Mouse (Mus musculus) cortical plate, adult 2 months (tissue): ENCODE data around the gene Adk.

Experiments
- CTCF ChIP-seq: fragments of 200-500 bp; IDR thresholded peaks from 2 replicates; pipeline ENCODE4 v1.5.1; 2011; ENCODE audit warnings: mild to moderate bottlenecking, control low read depth, low read length; ENCODE audit not compliant: insufficient read depth; ENCODE audit errors: extremely low read depth
- POLR2A ChIP-seq: fragments of 200-500 bp; IDR thresholded peaks from 2 replicates; pipeline ENCODE4 v1.6.1; 2011; ENCODE audit warnings: mild to moderate bottlenecking, low read length, control low read depth; ENCODE audit not compliant: insufficient read depth; ENCODE audit errors: extremely low read depth

GRCm38 (mm10) chr14:21459163-21459562 is 406.8 kb downstream of the Adk start:
- TF ChIP-seq CTCF = no peak
- TF ChIP-seq POLR2A = no peak
